Mouse (Mus musculus): Measurements from ENCODE around the gene Duoxa1.

The Duoxa1 gene

DNA sequence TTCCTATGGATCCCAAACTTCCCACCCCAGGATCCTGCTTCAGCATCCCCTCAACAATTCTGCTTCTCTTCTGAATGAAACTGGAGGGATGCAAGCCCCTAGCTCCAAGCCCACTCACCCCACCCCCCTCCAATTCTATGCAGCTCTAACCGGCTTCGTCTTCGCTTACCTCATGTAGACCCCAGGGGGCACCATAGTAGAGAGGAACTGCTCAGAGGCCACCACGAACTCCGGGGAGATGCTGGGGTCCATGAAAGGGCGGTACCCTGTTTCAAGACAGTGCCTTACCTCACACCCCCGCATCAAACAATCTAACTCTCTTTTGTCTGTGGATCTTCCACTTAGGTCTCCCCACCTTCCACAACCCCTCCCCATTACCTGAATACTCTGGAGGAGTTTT lies 18.6 kb downstream of the Duoxa1 start:
- DNase-seq = no peak

DNA sequence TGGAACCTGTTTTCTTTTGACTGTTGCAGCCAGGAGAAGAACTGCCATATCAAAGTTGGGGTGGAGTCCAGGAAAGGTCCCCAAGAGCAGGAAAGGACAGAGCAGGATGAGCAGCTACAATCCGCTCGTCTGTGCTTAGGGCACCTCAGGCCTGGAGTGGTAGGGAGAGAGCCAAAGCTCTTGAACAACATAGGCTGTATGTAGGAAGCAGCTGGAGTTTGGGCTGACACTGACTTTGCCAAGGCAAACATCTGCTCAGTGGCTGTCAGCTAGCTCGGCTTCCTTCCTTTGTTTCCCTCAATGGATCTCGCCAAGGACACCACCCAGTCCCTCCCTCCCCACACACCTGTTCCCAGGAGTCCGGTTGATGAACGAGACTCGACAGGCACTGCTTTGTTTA lies 27.4 kb downstream of the Duoxa1 start:
- DNase-seq = no peak

DNA sequence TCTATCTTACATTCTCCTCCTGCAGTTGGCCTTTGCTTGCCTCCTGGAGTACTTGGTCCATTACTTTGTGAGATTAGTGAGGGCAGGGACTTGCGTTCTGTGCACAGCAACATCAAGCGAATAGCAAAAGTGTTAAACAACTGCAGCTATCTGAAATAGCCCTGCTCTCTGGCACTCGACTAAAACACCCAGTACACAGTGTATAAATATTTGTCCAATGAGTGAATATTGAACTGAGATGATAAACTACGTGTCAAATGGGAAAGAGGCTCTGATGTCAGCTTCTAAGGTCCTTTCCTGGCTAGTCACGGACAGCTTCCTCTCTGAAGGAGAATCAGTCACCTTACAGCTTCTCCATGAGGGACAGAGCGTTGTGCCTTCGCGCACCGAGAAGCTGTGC lies 29.4 kb downstream of the Duoxa1 start:
- no peak for DNase-seq

DNA sequence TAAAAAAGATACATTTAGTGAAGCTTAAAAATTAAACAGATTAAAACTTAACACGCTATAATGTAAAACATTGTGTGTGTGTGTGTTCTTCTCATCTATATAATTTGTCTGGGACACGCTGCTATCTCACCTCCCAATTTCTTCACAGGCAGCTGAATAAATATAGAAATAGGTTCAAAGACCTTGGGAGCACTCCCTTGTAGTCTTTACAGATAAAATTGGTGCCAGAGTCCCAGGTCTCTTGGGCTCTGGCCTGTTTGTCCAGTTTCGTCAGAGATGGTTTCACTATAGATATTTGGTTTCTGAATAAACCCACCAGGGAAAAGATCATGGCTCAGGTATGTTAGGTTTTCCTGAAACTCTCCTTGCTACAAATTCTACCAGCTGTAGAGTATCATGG lies 34.8 kb downstream of the Duoxa1 start:
- no peak for DNase-seq

DNA sequence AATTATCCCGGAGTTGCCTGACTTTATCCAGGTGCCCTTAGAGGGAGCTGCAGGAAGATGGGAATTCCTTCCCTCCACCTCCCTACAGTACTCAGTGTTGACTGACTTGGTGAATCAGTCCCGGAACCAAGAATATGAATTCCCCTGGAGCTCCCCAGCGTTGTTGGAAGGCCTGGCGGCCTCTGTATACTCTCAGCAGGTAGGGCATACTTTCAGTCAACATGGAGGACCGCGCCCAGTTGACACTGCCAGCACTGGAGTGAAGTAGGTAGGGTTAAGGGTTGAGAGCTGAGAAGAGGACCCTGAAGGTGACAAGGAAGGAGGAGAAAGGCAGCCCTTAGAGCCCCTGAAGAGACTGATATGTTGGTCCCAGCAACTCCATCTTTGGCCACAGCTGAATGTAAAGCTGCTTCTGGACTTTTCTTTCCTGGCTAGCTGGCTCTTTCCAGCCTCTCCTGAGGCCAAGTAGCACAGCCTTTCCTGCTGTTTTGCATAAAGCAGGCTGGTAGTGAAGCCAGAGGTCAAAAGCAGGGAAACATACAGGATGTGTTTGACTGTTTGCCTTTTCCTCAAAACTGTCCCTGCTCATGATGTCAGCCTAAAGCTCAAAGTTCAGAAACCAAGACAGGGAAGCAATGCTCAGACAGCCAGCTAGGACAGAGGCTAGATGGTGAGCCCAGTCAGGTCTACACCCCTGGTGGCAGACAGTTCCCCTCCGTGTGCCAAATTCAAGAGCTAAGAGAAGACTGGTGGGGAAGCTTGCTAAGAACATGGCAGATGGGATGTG lies 46.9 kb downstream of the Duoxa1 start:
- DNase-seq = no peak

DNA sequence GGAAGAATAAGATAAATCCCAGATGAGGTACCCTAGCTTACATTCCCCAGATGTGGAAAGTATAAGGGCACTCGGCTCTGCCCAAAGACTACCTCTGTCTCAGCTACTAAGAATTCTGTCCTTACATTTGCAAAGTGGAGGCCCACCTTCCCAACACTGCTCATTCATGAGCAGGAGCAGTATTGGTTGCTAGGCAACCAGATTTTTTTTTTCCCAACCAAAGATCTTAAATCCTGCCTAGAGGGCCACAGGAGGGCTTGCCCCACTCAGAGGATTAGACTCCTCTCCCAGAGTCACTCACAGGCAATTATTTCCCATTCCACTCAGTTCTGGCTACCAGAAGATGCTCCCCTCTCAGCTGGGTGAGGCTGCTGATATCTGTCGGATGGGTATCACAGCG lies 48.8 kb downstream of the Duoxa1 start:
- no peak for DNase-seq

DNA sequence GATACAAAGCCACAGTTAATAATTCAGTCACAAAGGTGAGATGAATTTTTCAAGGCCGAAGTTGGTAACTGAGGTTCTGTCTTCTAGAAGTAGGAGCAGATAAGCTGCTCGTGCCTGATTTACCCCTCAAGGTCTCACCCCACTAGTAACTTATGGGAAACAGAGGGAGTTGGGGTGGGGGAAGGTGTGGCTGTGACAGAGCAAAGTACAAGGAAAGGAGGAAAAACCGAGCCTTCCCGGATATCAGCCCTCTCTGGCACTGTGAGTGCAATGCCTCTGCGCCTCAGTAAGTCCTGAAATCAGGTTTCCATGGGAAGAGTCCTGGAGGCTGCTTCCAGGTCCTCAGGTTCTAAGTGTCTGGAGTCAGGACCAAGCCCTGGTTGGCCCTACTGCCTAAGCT lies 52.8 kb downstream of the Duoxa1 start:
- DNase-seq = no peak

DNA sequence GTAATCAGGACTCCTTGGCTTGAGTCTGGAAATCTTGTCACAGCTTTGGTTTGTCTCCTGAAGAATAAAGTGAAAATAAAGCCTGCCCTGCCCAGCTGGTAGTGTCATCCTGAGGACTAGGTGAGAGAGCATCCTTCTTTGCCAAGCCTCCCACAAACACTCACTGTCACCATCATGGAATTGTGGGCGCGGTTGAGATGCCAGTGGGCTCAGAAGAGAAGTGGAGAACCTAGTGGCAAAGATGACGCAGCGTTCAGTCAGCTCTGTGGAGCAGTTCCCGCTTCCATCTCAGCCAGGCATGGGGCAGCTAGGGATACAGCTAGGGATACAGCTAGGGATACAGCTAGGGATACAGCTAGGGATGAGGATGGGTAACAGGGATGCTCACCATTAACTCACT lies 57.5 kb downstream of the Duoxa1 start:
- no peak for DNase-seq
